Mouse (Mus musculus) olfactory bulb, adult 2 months (tissue): ENCODE results near the gene Nkain4.

ENCODE experiments used
- CTCF ChIP-seq: fragments of 200-500 bp; IDR thresholded peaks from 2 replicates; pipeline ENCODE4 v1.5.1; 2012; ENCODE audit warnings: low read depth, mild to moderate bottlenecking, low read length, moderate library complexity; ENCODE audit not compliant: insufficient read depth
- POLR2A ChIP-seq: fragments of 200-500 bp; IDR thresholded peaks from 2 replicates; pipeline ENCODE4 v1.6.1; 2012; ENCODE audit warnings: mild to moderate bottlenecking, low read depth, low read length, moderate library complexity; ENCODE audit not compliant: insufficient read depth

- no peak for TF ChIP-seq CTCF
- no peak for TF ChIP-seq POLR2A
Measured at GRCm38 (mm10) chr2:180885270-180885669, 69.2 kb downstream of the Nkain4 start.
